Mouse (Mus musculus) kidney, adult 11 months (tissue): ENCODE data around the gene Lss.

Source experiments
- DNase-seq: peaks from one replicate; pipeline ENCODE4 v3.0.0; 2022

The Lss gene

GRCm38 (mm10) chr10:76531375-76531774 lies at the start of gene Lss:
Gene Lss (plus strand): TSS chr10:76531588.
- peak; percentile 98 for DNase-seq

GRCm38 (mm10) chr10:76486302-76486701 lies 45.1 kb upstream of the Lss start:
- DNase-seq = no peak

DNA sequence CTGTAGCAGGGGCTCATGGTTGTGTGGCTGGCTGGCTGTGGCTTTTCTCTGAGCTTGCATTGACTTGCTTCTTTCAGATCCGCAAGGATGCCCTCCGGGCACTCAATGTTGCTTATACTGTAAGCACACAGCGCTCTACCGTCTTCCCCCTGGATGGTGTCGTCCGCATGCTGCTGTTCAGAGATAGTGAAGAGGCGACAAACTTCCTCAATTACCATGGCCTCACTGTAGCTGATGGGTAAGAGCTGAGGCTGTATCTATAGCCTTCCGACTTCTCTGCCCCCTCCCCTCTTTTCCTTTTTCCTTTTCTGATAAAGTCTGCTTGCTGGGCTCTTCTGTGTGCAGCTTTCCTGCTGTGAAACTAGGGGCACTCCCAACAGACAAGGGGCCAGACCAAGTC lies 43.1 kb upstream of the Lss start:
- no peak for DNase-seq

DNA sequence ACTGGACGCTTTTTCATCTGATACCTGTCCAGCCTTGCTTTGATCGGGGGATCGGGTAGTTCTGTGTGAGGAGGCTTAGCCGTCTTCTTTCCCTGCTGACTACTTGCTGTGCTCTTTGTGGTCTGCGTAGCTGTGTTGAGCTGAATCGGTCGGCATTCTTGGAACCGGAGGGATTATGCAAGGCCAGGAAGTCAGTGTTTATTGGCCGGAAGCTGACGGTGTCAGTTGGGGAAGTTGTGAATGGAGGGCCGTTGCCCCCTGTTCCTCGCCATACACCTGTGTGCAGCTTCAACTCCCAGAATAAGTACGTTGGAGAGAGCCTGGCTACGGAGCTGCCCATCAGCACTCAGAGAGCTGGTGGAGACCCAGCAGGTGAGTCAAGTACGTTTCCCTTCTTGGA lies 42.2 kb upstream of the Lss start:
- no peak for DNase-seq

DNA sequence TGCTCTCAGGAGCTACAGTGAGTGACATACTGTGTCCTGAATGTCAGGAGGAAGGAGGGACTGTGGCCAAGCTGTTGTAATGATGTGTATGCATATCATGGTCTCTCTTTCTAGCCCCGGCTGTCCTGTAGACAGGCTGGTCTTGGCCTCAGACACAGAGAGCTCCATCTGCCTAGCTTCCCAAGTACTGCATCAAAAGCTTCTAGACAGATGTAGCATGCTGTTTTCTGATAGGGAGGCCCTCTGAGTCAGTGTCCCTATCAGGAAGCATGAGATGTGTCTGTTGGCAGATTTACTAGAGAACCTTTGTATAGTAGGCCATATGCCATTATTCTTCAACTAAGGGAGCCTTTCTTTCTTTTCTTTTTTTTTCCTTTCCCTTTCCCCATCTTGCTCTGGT lies 37.9 kb upstream of the Lss start:
- DNase-seq = no peak

DNA sequence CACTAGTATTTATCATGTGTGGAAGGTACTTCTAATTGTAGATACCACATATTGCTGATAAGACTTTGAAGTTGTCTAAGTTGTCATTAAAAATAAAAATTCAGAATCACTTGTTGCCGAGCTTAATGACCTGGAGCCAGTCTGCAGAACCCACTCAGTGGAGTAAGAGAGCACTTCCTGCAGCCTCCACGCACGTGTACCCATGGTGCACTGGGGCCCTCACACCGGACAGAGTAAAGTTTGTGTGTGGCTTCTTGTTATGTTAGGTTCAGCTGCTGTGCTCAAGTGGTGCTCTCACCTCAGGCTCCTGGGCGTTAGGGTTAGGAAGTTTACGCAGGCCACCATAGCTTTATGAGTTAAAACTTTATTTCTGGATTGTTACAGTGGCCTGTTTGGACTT lies 35.9 kb upstream of the Lss start:
- no peak for DNase-seq

- DNase-seq = no peak
These were observed 35.0 kb upstream of the Lss start for GRCm38 (mm10) chr10:76496366-76496765.

DNA sequence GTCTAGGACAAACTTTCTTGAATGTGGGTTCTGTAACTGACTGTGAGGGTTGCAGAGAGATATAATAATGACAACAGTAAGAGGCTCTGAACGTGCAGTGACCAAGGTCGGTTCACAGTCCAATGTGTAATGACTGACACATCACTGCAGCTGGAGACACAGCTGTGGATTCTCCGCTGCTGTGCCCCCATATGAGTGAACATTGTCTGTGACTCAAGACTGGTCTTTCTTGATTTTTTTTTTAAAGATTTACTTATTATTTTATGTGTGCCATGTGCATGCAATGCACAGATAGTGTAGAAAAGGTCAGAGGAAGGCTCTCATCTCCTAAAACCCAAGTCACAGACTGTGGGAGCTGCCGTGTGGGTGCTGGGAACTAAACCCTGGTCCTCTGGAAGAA lies 33.9 kb upstream of the Lss start:
- DNase-seq = no peak

DNA sequence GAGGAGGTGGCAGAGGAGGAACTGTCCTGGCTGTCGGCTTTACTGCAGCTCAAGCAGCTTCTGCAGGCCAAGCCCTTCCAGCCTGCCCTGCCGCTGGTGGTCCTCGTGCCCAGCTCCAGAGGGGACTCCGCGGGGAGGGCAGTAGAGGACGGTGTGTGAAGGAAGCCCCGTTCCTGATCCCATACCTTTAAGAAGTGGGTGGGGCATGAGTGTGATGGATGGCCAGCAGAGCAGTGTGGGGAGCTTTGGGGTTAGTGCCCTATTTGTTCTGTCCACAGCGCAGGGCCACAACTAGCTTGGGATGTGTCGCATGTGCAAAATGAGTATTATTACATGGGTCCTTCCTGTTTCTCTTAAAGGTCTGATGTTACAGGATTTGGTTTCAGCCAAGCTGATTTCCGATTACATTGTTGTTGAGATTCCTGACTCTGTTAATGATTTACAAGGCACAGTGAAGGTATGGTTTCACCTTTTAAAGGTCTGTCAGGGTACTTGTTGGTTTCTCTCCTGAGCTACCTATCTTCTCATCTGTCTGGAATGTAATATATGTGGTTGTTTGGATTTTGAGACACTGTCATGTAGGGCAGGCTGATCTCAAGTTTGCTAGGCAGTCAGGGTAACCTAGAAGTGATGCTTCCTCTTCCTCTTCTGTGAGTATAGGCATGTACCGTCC lies 27.0 kb upstream of the Lss start:
- DNase-seq = no peak

GRCm38 (mm10) chr10:76505865-76506264 lies 25.5 kb upstream of the Lss start:
- DNase-seq = no peak

DNA sequence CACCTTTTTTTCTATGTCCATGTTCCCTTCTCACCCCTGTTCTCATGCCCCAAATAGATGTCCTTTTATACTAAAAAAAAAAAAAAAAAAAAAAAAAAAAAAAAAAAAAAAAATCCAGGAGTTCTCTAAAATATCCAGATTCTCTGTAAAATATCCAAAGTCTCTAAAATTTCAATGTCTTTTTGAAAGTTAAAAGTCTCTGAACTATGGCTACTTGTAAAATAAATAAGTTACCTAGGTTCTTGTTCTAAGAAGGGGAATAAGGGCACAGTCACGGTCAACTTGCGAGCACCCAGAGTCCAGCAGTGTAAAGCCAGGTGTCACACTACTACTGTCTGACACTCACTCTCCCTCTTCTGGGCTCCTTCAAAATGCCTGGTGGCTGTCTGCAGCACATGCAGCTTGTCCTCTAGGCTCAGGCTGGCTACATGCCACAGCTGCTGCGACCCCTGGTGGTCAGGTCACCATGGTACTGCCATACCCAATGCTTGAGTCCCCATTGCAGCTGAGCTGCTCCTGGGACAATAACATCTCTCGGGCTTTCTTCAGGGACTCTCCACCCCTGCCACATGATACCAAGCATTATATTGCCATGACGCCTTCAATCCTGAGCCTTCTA lies 18.3 kb upstream of the Lss start:
- DNase-seq = peak; percentile 60

- no peak for DNase-seq
These were observed 466 bp upstream of the Lss start for GRCm38 (mm10) chr10:76530922-76531321.

GRCm38 (mm10) chr10:76531828-76532227 lies 440 bp downstream of the Lss start:
- DNase-seq = no peak

GRCm38 (mm10) chr10:76535526-76535925 lies 4.1 kb downstream of the Lss start:
- DNase-seq = no peak

GRCm38 (mm10) chr10:76537619-76538018 lies 6.2 kb downstream of the Lss start:
- DNase-seq = no peak

GRCm38 (mm10) chr10:76541336-76542085 lies 10.1 kb downstream of the Lss start:
- no peak for DNase-seq

GRCm38 (mm10) chr10:76542636-76543375 lies 11.4 kb downstream of the Lss start:
- DNase-seq = no peak

DNA sequence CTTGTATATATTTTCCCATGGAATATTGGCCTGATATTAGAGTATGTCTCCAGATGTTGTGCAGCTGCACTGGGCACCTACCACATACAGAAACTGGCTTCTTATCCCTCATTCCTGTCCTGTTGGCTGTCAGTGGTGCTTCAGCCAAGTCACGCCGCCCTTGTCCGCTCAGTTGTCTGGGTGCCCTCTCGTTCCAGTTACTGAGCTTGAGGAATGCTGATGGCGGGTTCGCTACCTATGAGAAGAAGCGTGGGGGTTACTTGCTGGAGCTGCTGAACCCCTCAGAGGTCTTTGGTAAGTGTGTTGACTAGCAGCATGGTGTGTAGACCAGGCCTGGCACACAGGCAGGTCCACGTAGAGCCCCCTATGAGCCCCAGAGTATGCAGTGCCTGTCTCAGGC lies 15.2 kb downstream of the Lss start:
- peak; percentile 43 for DNase-seq

DNA sequence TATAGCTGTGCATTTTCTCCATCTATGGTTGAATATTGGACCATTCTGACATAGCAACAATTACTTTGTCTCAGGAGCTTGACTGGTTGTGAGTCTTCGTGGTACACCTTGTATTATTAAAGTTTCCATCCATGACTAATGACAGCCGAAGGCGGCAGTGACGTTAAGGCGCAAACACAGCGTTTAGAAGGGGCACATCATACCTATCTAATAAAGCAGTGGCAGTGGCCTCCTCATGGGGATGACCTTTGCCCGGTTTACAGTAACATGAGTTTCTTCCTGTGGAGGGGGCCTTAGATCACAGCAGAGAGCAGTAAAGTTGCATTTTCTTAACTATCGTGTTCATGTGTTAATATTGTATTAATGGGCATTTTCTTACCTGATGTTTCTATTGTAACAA lies 16.8 kb downstream of the Lss start:
- no peak for DNase-seq

GRCm38 (mm10) chr10:76550458-76550857 lies 19.1 kb downstream of the Lss start:
- no peak for DNase-seq

- DNase-seq = no peak
These were observed 20.2 kb downstream of the Lss start for GRCm38 (mm10) chr10:76551556-76551955.

DNA sequence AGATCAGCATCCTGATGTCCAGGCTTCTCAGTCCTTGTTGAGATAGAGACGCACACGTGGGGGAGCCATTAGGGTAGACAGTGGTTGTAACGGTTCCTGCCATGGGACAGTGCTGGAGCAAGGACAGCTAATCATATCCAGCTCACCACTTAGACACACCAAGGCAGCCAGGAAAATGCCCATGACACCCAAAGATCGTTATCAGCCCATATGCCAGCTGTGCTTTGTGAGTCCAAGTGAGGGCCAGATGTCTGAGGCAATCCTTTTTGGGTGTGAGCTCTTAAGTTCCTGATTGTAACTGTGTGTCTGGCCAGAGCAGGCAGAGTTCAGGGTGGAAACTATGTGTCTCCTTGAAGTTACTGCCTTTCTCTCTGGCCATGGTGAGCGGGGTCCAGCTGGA lies 22.7 kb downstream of the Lss start:
- DNase-seq = no peak

GRCm38 (mm10) chr10:76561972-76562371 lies 30.6 kb downstream of the Lss start, which contains the start of gene Spatc1l:
Gene Spatc1l (plus strand): TSS chr10:76562272.
- DNase-seq = no peak
